Mouse (Mus musculus) small intestine, adult 2 months (tissue): ENCODE measurements around the gene F11r.

Experiments used
- CTCF ChIP-seq: fragments of 200-500 bp; IDR thresholded peaks from 2 replicates; pipeline ENCODE4 v1.5.1; 2012; ENCODE audit warnings: low read depth, mild to moderate bottlenecking, control low read depth, inconsistent platforms, low read length, moderate library complexity, mixed read lengths; ENCODE audit not compliant: insufficient replicate concordance, insufficient read length; ENCODE audit errors: extremely low read depth
- POLR2A ChIP-seq: fragments of 200-500 bp; IDR thresholded peaks from 2 replicates; pipeline ENCODE4 v1.6.1; 2012; ENCODE audit warnings: low read depth, mild to moderate bottlenecking, control low read depth, inconsistent platforms, low read length, moderate library complexity

GRCm38 (mm10) chr1:171437264-171438013, at the start of gene F11r:
- TF ChIP-seq CTCF = no peak
- TF ChIP-seq POLR2A = peak; percentile 97
